Mouse (Mus musculus): ENCODE measurements at regions not wholly inside any gene's neighbourhood (a gene's known extent, or its start where the extent isn't known, plus 50 kb on each side); places are given as distances from the start of the nearest gene placed in this dataset.

- TF ChIP-seq EP300 (IDR thresholded peaks at IDR 0.05; ENCODE audit: insufficient read depth, low read depth, low read length) (no peak), POLR2A (IDR thresholded peaks at IDR 0.05; ENCODE audit: insufficient read depth, low read length) (no peak)
Observed at GRCm38 (mm10) chr4:153082166-153082565, 400.4 kb downstream of the Ajap1 start.

Measured in ES-Bruce4 (cell line).